Mouse (Mus musculus): ENCODE results near the gene Spen. TPM values are rescaled to one million over a fixed set of nuclear protein-coding genes. Genes with fewer than 3 reads are reported as not detected.
A peak's percentile ranks its signal among the peaks of the same experiment; 100 is the strongest.
"Not testable (repeated sequence)": the region's sequence is repeated elsewhere in the genome, so short reads cannot be mapped to it uniquely, and the experiment has no call there.

Gene Spen
- total and polyA plus RNA-seq, 2 experiments from 2014 or later = 10.7 to 24.7 TPM

GRCm38 (mm10) chr4:141559898-141560263 lies 21.5 kb upstream of the Spen start:
- WGBS = 1% methylated on average over 9 of the region's 9 CpGs

GRCm38 (mm10) chr4:141559131-141559897 lies 20.9 kb upstream of the Spen start:
- no peak for TF ChIP-seq CTCF (IDR thresholded peaks at IDR 0.05; ENCODE audit: low read depth)
- ATAC-seq (peak; percentile 86), DNase-seq (peak; percentile 83)
- Histone ChIP-seq H3K9ac (peak overlapping the region; percentile 62), H3K4me1 (ENCODE audit: insufficient read depth) (no peaks in the 10 kb centered on the region), H3K4me2 (ENCODE audit: low read depth) (peak overlapping the region; percentile 88), H3K9me3 (ENCODE audit: low read length) (no peaks in the 10 kb centered on the region), H3K36me3 (ENCODE audit: insufficient read depth) (no peaks in the 10 kb centered on the region), H3K4me3 (ENCODE audit: low read depth, low read length) (peak overlapping the region; percentile 47), H3K27me3 (ENCODE audit: insufficient read depth, low read length) (no peaks in the 10 kb centered on the region), H3K27ac (ENCODE audit: low read depth, low read length) (peak overlapping the region; percentile 77)
- 2% methylated on average over 30 of the region's 30 CpGs for WGBS

More at GRCm38 (mm10) chr4:141559898-141560263, 21.5 kb upstream of the Spen start:
- DNase-seq (peak; percentile 80), ATAC-seq (peak; percentile 44; the same call in 1 of the 2 replicates)
- Histone ChIP-seq H3K4me1 (ENCODE audit: insufficient read depth) (no peaks in the 10 kb centered on the region), H3K9ac (peak overlapping the region; percentile 62), H3K36me3 (ENCODE audit: insufficient read depth) (no peaks in the 10 kb centered on the region), H3K4me2 (ENCODE audit: low read depth) (peak overlapping the region; percentile 88), H3K27ac (ENCODE audit: low read depth, low read length) (peak overlapping the region; percentile 77), H3K9me3 (ENCODE audit: low read length) (no peaks in the 10 kb centered on the region), H3K27me3 (ENCODE audit: insufficient read depth, low read length) (no peaks in the 10 kb centered on the region), H3K4me3 (ENCODE audit: low read depth, low read length) (peak overlapping the region; percentile 47)
- peak; percentile 91 for TF ChIP-seq CTCF (IDR thresholded peaks at IDR 0.05; ENCODE audit: low read depth)

GRCm38 (mm10) chr4:141558658-141559057 lies 20.3 kb upstream of the Spen start:
- 6% methylated on average over 16 of the region's 16 CpGs for WGBS
- no peaks in the 10 kb centered on the region for H3K27me3 ChIP-seq (ENCODE audit: insufficient read depth, low read length)
- H3K4me3 ChIP-seq (ENCODE audit: low read depth, low read length) = peak overlapping the region; percentile 47
- peak; percentile 28; the same call in 1 of the 2 replicates for ATAC-seq
- no peaks in the 10 kb centered on the region for H3K4me1 ChIP-seq (ENCODE audit: insufficient read depth)
- H3K36me3 ChIP-seq (ENCODE audit: insufficient read depth) = no peaks in the 10 kb centered on the region
- TF ChIP-seq CTCF (IDR thresholded peaks at IDR 0.05; ENCODE audit: low read depth) = no peak
- peak overlapping the region; percentile 62 for H3K9ac ChIP-seq
- no peaks in the 10 kb centered on the region for H3K9me3 ChIP-seq (ENCODE audit: low read length)
- peak overlapping the region; percentile 77 for H3K27ac ChIP-seq (ENCODE audit: low read depth, low read length)
- peak overlapping the region; percentile 88 for H3K4me2 ChIP-seq (ENCODE audit: low read depth)
- DNase-seq = no peak

GRCm38 (mm10) chr4:141556163-141556562 lies 17.8 kb upstream of the Spen start:
- not testable (repeated sequence) for H3K4me2 ChIP-seq (ENCODE audit: low read depth); H3K9ac ChIP-seq; H3K27me3 ChIP-seq (ENCODE audit: insufficient read depth, low read length); H3K4me3 ChIP-seq (ENCODE audit: low read depth, low read length); H3K27ac ChIP-seq (ENCODE audit: low read depth, low read length); DNase-seq; ATAC-seq; H3K36me3 ChIP-seq (ENCODE audit: insufficient read depth); H3K9me3 ChIP-seq (ENCODE audit: low read length); H3K4me1 ChIP-seq (ENCODE audit: insufficient read depth)
- WGBS = 71% methylated on average over 6 of the region's 6 CpGs

GRCm38 (mm10) chr4:141554255-141554865 lies 16.0 kb upstream of the Spen start:
- H3K4me2 ChIP-seq (ENCODE audit: low read depth); H3K9me3 ChIP-seq (ENCODE audit: low read length); H3K27ac ChIP-seq (ENCODE audit: low read depth, low read length); H3K4me1 ChIP-seq (ENCODE audit: insufficient read depth); ATAC-seq; DNase-seq; H3K4me3 ChIP-seq (ENCODE audit: low read depth, low read length); H3K36me3 ChIP-seq (ENCODE audit: insufficient read depth); H3K9ac ChIP-seq; H3K27me3 ChIP-seq (ENCODE audit: insufficient read depth, low read length): not testable (repeated sequence)
- WGBS = 93% methylated on average over 8 of the region's 9 CpGs

- Histone ChIP-seq H3K27ac (ENCODE audit: low read depth, low read length) (no peak overlapping the region), H3K9ac (no peak overlapping the region), H3K4me3 (ENCODE audit: low read depth, low read length) (no peak overlapping the region), H3K4me1 (ENCODE audit: insufficient read depth) (0 out of 2 replicates have a peak, but pooled peaks cover 7% of the 10 kb centered on the region), H3K27me3 (ENCODE audit: insufficient read depth, low read length) (no peaks in the 10 kb centered on the region), H3K4me2 (ENCODE audit: low read depth) (no peak overlapping the region), H3K9me3 (ENCODE audit: low read length) (no peaks in the 10 kb centered on the region), H3K36me3 (ENCODE audit: insufficient read depth) (no peaks in the 10 kb centered on the region)
- peak; percentile 40; the same call in 1 of the 2 replicates for ATAC-seq
- no peak for TF ChIP-seq CTCF (IDR thresholded peaks at IDR 0.05; ENCODE audit: low read depth)
- WGBS = 58% methylated on average over 2 of the region's 2 CpGs
- DNase-seq = no peak
These were observed 14.1 kb upstream of the Spen start for GRCm38 (mm10) chr4:141552484-141552883.

- peak overlapping the region; percentile 100 for H3K27ac ChIP-seq (ENCODE audit: low read depth, low read length)
- H3K4me2 ChIP-seq (ENCODE audit: low read depth) = peak overlapping the region; percentile 96
- no peaks in the 10 kb centered on the region for H3K36me3 ChIP-seq (ENCODE audit: insufficient read depth)
- peak overlapping the region; percentile 99 for H3K9ac ChIP-seq
- H3K4me3 ChIP-seq (ENCODE audit: low read depth, low read length) = peak overlapping the region; percentile 85
- ATAC-seq (no peak), DNase-seq (peak; percentile 66)
- H3K4me1 ChIP-seq (ENCODE audit: insufficient read depth) = 0 out of 2 replicates have a peak, but pooled peaks cover 7% of the 10 kb centered on the region
- WGBS = 6% methylated on average over 9 of the region's 9 CpGs
- H3K27me3 ChIP-seq (ENCODE audit: insufficient read depth, low read length) = no peaks in the 10 kb centered on the region
- no peak for TF ChIP-seq CTCF (IDR thresholded peaks at IDR 0.05; ENCODE audit: low read depth)
- H3K9me3 ChIP-seq (ENCODE audit: low read length) = no peaks in the 10 kb centered on the region
These were observed 8.9 kb upstream of the Spen start for GRCm38 (mm10) chr4:141547299-141547698.
